Mouse (Mus musculus) kidney, embryonic 14.5 days (tissue): ENCODE data around the gene Ddx5. TPM values are rescaled to one million over a fixed set of nuclear protein-coding genes. Genes with fewer than 3 reads are reported as not detected.

ENCODE experiments used
- ATAC-seq: fragments of 200-750 bp; cut with Nextera tagmentation; 2 replicates; pipeline ENCODE4 v1.8.0; 2017; ENCODE audit warnings: moderate number of reproducible peaks, mild to moderate bottlenecking, moderate TSS enrichment, moderate library complexity; ENCODE audit not compliant: low FRiP score, low TSS enrichment
- H3K27ac ChIP-seq: fragments of 300-500 bp; sonication (generic); 2 replicates; pipeline ENCODE4 v1.5.1; 2014; ENCODE audit warnings: low read depth, mild to moderate bottlenecking, low read length, moderate library complexity, mixed read lengths
- H3K27me3 ChIP-seq: fragments of 300-500 bp; sonication (generic); 2 replicates; pipeline ENCODE4 v1.6.1; 2014; ENCODE audit warnings: mild to moderate bottlenecking, low read length; ENCODE audit not compliant: control insufficient read depth, insufficient read depth
- H3K36me3 ChIP-seq: fragments of 300-500 bp; sonication (generic); 2 replicates; pipeline ENCODE4 v1.6.1; 2014; ENCODE audit warnings: low read length, mixed read lengths; ENCODE audit not compliant: control insufficient read depth, insufficient read depth
- H3K4me1 ChIP-seq: fragments of 300-500 bp; sonication (generic); 2 replicates; pipeline ENCODE4 v1.6.1; 2014; ENCODE audit warnings: low read length, mixed read lengths; ENCODE audit not compliant: control insufficient read depth, insufficient read depth
- H3K4me2 ChIP-seq: fragments of 300-500 bp; sonication (generic); replicated peaks from 2 replicates; pipeline ENCODE4 v1.6.1; 2014; ENCODE audit warnings: low read depth, mild to moderate bottlenecking, low read length
- H3K4me3 ChIP-seq: fragments of 300-500 bp; sonication (generic); 2 replicates; pipeline ENCODE4 v1.5.1; 2014; ENCODE audit warnings: mild to moderate bottlenecking, low read length
- H3K9ac ChIP-seq: fragments of 300-500 bp; sonication (generic); 2 replicates; pipeline ENCODE4 v1.6.1; 2014; ENCODE audit warnings: low read depth, mild to moderate bottlenecking, low read length, moderate library complexity
- H3K9me3 ChIP-seq: fragments of 300-500 bp; sonication (generic); 2 replicates; pipeline ENCODE4 v1.6.1; 2016; ENCODE audit warnings: low read length; ENCODE audit not compliant: control insufficient read depth
- WGBS: fragments of 180-500 bp; shearing (Covaris S2); extraction: QIAGEN DNeasy Blood & Tissue Kit; methylation state at CpG from one replicate; pipeline ENCODE4 v1.1.7; 2014; 5-methylcytosine and 5-hydroxymethylcytosine counted together
- polyA plus RNA-seq: library from polyadenylated mRNA; unstranded; fragments of >200 nt; fragmentation: Nextera tagmentation; extraction: Ambion mirVana; gene quantifications from 2 replicates; pipeline ENCODE4 v1.2.1, GENCODE M21; 2014

Ddx5 gene
- polyA plus RNA-seq, result 369 and 392 TPM in 2 replicates

DNA sequence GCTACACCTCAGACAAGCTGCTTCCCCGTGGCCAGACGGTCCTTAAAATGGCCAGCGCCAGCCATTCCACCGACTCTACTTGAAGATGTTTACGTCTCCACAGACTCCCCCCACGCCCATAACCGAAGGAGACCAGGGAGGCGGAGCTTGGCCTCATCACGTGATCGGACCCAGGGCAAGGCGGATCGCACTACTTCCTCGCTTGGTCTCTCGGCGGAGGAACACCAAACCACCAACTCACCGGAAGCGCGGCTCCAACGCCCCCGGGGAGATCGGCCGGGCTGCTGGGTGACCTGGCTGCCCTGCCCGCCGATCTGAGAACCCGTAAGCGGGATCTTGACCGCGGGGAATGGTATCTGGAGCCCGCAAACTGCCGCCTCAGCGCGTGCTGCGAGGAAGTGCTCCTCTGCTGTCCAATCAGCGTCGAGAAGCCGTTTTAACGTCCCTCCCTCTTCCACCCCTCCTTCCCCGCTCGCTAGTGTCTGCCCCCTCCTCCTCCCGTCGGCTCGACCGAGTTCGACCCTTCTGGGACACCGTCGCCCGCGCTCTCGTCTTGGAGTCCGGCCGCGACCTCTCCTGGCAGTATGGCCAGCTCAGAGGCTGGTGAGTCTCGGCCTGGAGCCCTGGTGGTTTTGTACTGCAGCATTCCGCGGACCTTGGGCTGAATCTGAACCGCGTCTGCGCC is at the start of gene Ddx5, which contains the start of gene Cep95:
Gene Ddx5 (minus strand): TSS at position 411 of the 685 bp plus-strand sequence.
Gene Cep95 (plus strand): TSS at position 478 of the 685 bp plus-strand sequence.
- H3K36me3 ChIP-seq, result peaks cover 52% of the 10 kb centered on the region

GRCm38 (mm10) chr11:106828079-106828478 is 39.1 kb upstream of the Ddx5 start:
- Histone ChIP-seq H3K4me3 (no peak overlapping the region), H3K9ac (no peak overlapping the region), H3K27ac (no peak overlapping the region), H3K27me3 (no peaks in the 10 kb centered on the region), H3K4me2 (no peak overlapping the region), H3K9me3 (no peaks in the 10 kb centered on the region), H3K4me1 (no peaks in the 10 kb centered on the region), H3K36me3 (peaks cover 68% of the 10 kb centered on the region)
- 91% methylated on average over 7 of the region's 7 CpGs for WGBS
- ATAC-seq, result no peak

More for the DNA sequence above, at the start of gene Ddx5, which contains the start of gene Cep95:
- Histone ChIP-seq H3K27me3 (no peaks in the 10 kb centered on the region), H3K4me2 (peak within 1 kb of the TSS; percentile 67), H3K27ac (peak within 1 kb of the TSS; percentile 90), H3K4me3 (peak within 1 kb of the TSS; percentile 78), H3K4me1 (peaks cover 19% of the 10 kb centered on the region; the same call in 1 of the 2 replicates), H3K9me3 (no peaks in the 10 kb centered on the region), H3K9ac (peak within 1 kb of the TSS; percentile 100)
- ATAC-seq, result peak; percentile 91
- under 1% methylated on average over 58 of the region's 58 CpGs for WGBS

DNA sequence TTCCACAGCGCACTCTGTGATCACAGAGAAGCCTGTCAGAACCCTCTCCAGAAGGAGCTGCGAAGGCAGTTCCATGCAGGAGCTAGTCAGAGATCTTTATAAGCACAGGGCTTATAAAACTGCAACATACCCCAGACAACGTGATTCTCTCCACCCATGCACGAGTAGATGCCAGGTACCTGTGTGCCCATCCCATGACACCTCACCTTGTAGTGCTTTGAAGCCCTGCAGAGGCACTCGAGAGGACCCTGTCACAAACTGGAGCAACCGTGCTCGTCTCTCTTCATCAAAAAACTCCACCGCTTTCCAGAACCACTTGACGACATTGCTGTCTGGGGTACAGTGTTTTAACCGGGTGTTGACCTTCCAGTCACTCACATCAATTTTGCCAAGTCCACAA is 35.4 kb upstream of the Ddx5 start:
- Histone ChIP-seq H3K9ac (no peak overlapping the region), H3K4me1 (no peaks in the 10 kb centered on the region), H3K4me3 (no peak overlapping the region), H3K27ac (no peak overlapping the region), H3K4me2 (no peak overlapping the region), H3K36me3 (peaks cover 68% of the 10 kb centered on the region), H3K9me3 (no peaks in the 10 kb centered on the region), H3K27me3 (no peaks in the 10 kb centered on the region)
- no peak for ATAC-seq
- WGBS, result 92% methylated on average over 10 of the region's 10 CpGs

DNA sequence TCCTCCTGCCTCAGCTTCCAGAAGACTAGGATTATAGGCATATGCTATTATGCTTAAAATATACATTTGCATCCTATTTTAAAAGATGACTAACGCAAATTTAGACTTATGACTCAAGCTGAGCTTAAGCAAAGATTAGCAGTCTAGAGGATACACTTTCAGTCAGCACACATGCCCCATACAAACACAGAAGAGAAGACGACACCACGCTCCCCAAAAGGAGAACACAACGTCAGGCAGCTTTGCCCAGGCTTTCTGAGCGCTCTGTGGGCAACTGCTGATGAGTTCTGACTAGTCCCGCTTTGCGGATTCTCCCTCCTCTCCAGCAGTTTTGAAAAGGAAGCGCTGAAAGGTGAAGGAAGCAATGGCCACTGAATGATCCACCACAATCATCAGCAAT is 34.8 kb upstream of the Ddx5 start:
- 92% methylated on average over 8 of the region's 8 CpGs for WGBS
- Histone ChIP-seq H3K4me3 (no peak overlapping the region), H3K27me3 (no peaks in the 10 kb centered on the region), H3K9me3 (no peaks in the 10 kb centered on the region), H3K9ac (no peak overlapping the region), H3K36me3 (peaks cover 71% of the 10 kb centered on the region), H3K27ac (no peak overlapping the region), H3K4me1 (0 out of 2 replicates have a peak, but pooled peaks cover 2% of the 10 kb centered on the region), H3K4me2 (no peak overlapping the region)
- ATAC-seq, result no peak

DNA sequence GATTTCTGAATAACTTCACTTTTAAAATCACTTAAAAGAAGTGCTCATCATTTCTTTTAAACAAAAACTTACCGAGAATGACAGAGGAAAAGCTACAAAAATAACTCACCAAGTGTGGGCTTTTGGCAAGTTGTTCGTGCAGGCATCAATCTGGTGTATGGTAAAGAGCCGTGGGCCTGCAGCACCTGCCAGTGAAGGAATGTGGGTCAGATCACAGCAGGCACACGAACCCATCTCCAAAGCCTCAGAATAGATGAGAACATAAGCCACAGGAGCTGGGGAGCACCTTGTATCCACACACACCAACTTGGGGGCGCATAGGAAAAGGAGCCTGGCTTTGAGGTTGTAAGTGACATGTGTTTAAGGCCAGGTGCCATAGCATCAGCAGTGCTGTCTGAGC is 33.9 kb upstream of the Ddx5 start:
- Histone ChIP-seq H3K4me1 (0 out of 2 replicates have a peak, but pooled peaks cover 2% of the 10 kb centered on the region), H3K4me2 (no peak overlapping the region), H3K9me3 (no peaks in the 10 kb centered on the region), H3K9ac (no peak overlapping the region), H3K27me3 (no peaks in the 10 kb centered on the region), H3K27ac (no peak overlapping the region), H3K36me3 (peaks cover 67% of the 10 kb centered on the region), H3K4me3 (no peak overlapping the region)
- 88% methylated on average over 5 of the region's 5 CpGs for WGBS
- ATAC-seq, result no peak

DNA sequence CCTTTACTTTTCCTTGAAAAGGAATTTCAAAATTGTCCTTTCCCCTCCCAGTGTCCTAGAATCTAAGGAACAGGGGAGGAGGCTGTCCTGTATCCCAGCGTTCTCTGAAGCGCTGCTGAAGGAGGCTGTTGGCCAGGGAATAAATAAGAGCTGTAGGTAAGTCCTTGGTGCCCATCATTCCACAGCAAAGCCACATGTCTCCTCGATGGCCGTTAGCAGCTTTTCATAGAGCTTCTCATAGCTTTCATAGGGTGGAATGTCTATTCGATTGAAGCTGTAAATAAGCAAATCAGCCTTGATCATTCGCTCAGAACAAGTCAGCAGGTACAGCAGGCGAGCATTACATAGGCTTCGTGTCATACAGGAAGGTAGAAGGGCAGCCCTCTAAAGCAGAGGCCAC is 33.5 kb upstream of the Ddx5 start:
- H3K9ac ChIP-seq, result no peak overlapping the region
- 92% methylated on average over 8 of the region's 8 CpGs for WGBS
- ATAC-seq, result no peak
- H3K9me3 ChIP-seq, result no peaks in the 10 kb centered on the region
- no peak overlapping the region for H3K4me2 ChIP-seq
- H3K27me3 ChIP-seq, result no peaks in the 10 kb centered on the region
- H3K4me3 ChIP-seq, result no peak overlapping the region
- H3K36me3 ChIP-seq, result peaks cover 69% of the 10 kb centered on the region
- 0 out of 2 replicates have a peak, but pooled peaks cover 2% of the 10 kb centered on the region for H3K4me1 ChIP-seq
- H3K27ac ChIP-seq, result no peak overlapping the region

DNA sequence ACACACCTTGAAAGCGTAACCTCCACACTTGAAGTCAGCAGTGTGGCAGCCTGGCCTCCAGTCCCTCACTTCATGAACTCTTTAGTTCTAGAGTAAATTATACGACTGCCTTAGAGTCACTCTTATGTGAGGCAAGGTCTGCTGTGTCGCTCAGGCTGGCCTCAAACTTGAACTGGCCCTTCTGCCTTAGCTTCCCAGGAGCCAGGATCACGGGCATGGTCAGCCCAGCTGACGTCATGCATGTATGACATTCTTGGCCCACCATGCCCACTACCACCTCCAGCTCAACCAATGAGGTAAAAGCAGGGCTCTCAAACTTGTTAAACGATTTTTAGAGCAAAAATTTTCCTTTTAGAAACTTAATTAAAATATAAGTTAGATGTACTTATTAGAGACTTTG is 32.4 kb upstream of the Ddx5 start:
- no peak for ATAC-seq
- Histone ChIP-seq H3K27me3 (no peaks in the 10 kb centered on the region), H3K9ac (no peak overlapping the region), H3K4me3 (no peak overlapping the region), H3K4me1 (0 out of 2 replicates have a peak, but pooled peaks cover 2% of the 10 kb centered on the region), H3K9me3 (no peaks in the 10 kb centered on the region), H3K4me2 (no peak overlapping the region), H3K36me3 (peaks cover 74% of the 10 kb centered on the region), H3K27ac (no peak overlapping the region)
- 75% methylated on average over 6 of the region's 6 CpGs for WGBS

- Histone ChIP-seq H3K4me3 (no peak overlapping the region), H3K4me2 (no peak overlapping the region), H3K4me1 (0 out of 2 replicates have a peak, but pooled peaks cover 2% of the 10 kb centered on the region), H3K9me3 (no peaks in the 10 kb centered on the region), H3K9ac (no peak overlapping the region), H3K27ac (no peak overlapping the region), H3K36me3 (peaks cover 74% of the 10 kb centered on the region), H3K27me3 (no peaks in the 10 kb centered on the region)
- WGBS, result 42% methylated on average over 4 of the region's 4 CpGs
- no peak for ATAC-seq
Measured at GRCm38 (mm10) chr11:106820972-106821371, 32.0 kb upstream of the Ddx5 start.

- no peak for ATAC-seq
- H3K9ac ChIP-seq, result no peak overlapping the region
- H3K9me3 ChIP-seq, result no peaks in the 10 kb centered on the region
- no peaks in the 10 kb centered on the region for H3K27me3 ChIP-seq
- WGBS, result 66% methylated on average over 6 of the region's 6 CpGs
- H3K4me3 ChIP-seq, result no peak overlapping the region
- H3K36me3 ChIP-seq, result peaks cover 79% of the 10 kb centered on the region
- H3K4me1 ChIP-seq, result 0 out of 2 replicates have a peak, but pooled peaks cover 2% of the 10 kb centered on the region
- no peak overlapping the region for H3K27ac ChIP-seq
- no peak overlapping the region for H3K4me2 ChIP-seq
Measured at GRCm38 (mm10) chr11:106820252-106820651, 31.3 kb upstream of the Ddx5 start.
